Mouse (Mus musculus) frontal cortex, postnatal 25 days (tissue): ENCODE data around the gene Tas2r120.
"Not testable (repeated sequence)": the region's sequence is repeated elsewhere in the genome, so short reads cannot be mapped to it uniquely, and the experiment has no call there.

Experiments used
- DNase-seq, 2 experiments: peaks; one replicate each; pipeline ENCODE4 v3.0.0; 2022; ENCODE audit warnings: low spot score in 2 of 2

Tas2r120 gene

DNA sequence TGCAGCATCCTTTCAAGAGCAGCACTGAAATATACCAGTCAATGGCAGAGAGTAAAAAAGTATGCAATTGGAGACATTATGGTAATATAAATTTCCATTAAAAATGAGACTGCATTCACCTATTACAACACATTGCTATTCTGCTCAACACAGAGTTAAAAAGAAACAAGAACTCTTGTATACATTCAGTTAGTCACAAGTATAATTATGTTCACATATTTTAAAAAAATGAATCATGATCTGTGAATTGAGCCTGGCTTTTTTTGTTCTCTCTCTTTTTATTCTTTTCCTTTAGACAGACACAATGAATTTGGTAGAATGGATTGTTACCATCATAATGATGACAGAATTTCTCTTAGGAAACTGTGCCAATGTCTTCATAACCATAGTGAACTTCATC, at the start of gene Tas2r120:
Tas2r120 (plus strand) TSS at position 301 of the 400 bp plus-strand sequence.
- DNase-seq, result no peak

DNA sequence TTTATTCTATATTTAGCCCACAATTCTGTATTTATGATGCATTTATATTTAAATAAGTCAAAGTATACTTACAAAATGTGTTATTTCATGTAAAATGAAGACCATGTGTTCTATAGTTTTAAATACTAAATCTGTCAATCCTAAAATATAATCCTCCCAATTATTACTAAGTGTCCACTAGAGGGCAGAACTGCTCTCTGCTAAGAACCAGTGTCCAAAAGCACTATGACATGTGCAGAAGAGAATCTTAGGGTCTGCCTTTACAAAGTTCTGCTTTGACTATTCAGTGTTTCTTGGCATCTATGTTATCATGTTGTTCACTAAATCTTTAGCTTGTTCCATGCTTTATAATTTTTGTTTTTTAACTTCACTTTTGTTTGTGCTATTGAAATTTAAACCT, 7.4 kb upstream of the Tas2r120 start:
- DNase-seq, result no peak

DNA sequence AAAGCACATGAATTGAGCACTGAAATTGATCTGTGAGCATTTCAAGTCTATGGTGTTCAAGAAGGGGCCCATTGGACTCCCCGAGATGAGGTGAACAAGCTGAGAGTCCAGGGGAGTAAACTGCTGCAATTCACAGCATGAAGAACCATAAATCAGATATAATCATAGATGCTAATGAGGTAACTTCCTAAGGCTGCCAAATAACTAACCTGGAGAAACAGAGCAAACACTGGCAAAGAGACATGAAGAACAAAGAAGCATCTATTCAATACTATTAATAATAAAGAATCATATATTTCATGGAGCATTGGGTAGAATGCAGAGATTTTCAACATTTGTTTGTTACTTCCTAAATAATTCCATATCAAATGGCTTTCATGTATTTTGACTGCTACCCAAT, 5.3 kb upstream of the Tas2r120 start, which contains the start of gene A630073D07Rik:
A630073D07Rik (minus strand) TSS at position 101 of the 400 bp plus-strand sequence.
- DNase-seq, result no peak

DNA sequence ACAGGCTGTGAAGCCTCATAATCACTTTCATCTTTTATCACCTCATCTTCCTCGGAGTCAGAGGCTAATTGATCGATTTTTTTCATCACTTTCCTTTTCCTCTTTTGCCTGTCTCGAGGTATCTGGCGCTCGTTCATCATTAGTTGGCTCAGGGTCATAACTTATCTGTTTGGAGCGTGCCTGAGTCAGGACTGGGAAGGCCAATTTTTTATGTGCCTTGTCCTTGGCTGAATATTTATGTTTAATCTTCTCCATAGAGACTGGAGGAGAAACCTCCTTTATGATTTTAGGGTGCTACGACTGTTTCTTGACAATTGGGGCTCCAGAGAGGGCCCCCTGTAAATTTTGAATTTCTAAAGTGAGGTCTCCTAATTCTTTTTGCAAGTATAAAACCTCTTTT, 34.8 kb downstream of the Tas2r120 start:
- DNase-seq, result not testable (repeated sequence)

DNA sequence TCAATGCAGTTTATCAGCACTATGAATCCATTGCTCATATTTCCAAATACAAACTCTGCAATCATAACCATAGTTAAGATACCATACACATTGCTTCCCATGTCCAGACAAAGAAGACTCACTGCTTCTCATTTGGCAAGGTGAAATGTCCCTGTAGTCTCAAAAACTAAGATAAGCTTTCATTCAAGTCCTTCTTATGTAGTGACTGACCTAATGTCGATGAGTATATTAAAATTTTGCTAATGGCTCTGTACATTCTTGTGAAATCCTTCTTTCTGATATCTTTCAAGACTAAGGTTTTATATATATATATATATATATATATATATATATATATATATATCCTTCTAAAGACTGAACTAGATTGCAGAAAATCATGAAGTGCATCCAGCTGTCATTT, 44.2 kb downstream of the Tas2r120 start, which contains the start of gene Tas2r121:
Tas2r121 (minus strand) TSS at position 101 of the 400 bp plus-strand sequence.
- DNase-seq, result no peak
